Mouse (Mus musculus): ENCODE results near the gene C1qtnf6.

The C1qtnf6 gene

GRCm38 (mm10) chr15:78530671-78531450, at the start of gene C1qtnf6:
Gene C1qtnf6 (minus strand): TSS chr15:78531416.
- no peak for DNase-seq

GRCm38 (mm10) chr15:78576284-78576810, 45.1 kb upstream of the C1qtnf6 start:
- peak in 1 of 2 experiments; percentile 38 for DNase-seq

DNA sequence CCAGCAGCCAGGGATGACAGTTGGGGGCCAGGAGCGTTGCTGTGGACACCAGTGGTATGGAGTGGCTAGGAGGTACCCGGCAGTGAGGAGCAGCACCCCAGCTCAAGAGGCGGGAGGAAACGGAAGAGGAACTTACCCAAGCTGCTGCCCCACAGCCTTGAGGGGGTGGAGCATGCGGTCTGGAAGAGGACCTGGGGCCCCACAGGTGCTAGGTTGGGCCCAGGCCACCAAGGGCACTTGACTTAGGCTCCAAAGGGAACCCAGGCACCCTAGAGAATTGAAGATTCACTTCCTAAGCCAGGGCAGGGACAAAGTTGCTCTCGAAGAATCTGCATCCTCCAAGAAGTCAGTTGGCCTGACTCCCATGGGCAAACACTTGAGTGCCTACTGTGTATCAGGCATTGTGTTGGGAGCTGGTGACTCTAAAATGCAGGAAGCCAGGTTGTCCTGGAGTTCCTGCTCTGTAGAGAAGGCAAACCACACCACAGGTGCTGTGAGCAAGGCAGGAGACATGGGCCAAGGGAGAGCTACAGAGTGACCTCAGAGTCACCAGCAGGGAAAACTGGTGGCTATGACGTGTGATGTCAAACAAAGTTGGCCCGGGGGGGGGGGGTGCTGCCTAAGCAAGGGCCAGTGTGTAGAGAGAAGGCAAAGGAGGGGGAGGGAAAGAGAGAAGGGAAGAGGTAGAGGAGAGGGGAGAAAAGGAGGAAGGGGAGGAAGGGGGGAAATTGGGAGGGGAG, 41.6 kb upstream of the C1qtnf6 start, which contains the start of gene Rac2:
Gene Rac2, minus strand, starts transcription at position 126 of the 740 bp plus-strand sequence.
- DNase-seq = peak; percentile 82 to 88

DNA sequence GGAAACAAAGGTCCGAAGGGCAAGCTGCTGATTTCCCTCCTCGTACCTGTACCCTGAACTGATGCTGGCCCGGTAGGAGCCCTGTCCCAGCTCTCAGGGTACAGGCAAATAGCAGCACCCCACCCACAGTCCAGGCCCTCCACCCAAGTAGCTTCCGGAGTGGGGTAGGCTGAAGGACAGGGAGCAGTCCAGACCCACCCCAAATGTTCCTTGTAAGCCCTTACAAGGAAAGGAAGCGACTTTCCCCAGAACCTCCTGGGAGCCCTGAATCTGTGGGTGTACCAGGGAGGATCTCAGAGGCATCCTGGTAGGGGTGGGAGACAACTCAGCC, 41.0 kb upstream of the C1qtnf6 start:
- peak in 1 of 2 experiments; percentile 49 for DNase-seq

DNA sequence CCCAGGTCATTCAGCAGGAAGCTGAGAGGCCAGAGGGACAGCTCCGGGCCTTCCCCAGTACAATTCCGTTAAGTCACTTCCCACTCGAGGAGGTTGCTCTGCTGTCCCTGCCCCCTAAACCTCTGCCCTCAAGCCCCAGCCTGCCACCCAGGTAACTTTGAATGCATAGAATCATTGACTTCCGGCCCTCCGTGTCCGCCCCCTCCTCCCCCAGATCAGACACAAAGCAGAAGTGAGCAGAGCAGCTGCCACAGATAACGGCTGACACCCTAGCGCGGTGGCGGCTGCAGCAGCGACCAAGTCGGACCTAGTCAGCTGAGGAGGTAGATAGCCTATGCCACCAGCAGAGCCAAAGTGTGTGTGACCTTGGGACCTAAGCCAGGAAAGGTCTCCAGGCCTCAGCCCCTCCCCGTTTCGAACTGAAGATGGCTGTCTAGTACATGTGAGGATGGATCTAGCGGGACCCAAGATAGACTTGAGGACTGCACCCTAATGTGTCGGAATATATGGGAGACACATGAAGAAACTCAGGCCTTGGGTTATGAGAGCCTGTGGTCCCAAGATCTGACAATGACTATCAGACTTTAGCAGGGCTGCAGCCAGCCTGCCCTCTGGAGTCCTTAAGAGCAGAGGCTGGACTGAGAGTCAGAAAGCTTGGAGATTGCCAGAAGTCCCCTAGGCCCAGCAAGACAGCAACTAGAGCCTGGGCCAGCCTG, 40.5 kb upstream of the C1qtnf6 start:
- DNase-seq = peak; percentile 85 to 90

- DNase-seq = peak; percentile 49 to 76
Observed at GRCm38 (mm10) chr15:78570170-78570569, 39.0 kb upstream of the C1qtnf6 start.

DNA sequence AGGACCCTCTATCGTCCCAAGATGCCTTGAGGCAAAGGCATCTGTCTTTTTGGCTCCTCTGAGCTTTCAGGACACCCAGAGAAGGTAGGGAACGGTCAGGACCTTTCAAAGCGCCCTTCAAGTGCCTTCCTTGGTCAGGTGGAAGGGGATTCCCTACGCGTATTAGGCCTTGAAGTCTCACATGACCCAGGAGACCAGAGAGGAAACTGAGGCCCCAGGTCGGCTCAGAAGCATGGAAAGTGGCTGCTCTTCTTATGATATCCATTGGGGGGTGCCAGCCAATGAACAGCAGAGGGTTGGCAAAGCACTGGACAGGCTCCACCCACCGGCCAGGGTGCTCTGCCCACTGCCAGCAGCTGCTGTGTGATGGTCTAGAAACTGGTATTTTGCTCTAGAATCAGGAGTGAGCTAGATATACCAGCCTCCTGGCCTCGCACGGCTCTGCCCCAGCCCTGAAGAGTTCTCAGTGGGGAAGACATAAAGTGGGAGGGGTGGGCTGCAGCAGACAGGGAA, 36.4 kb upstream of the C1qtnf6 start:
- no peak for DNase-seq

DNA sequence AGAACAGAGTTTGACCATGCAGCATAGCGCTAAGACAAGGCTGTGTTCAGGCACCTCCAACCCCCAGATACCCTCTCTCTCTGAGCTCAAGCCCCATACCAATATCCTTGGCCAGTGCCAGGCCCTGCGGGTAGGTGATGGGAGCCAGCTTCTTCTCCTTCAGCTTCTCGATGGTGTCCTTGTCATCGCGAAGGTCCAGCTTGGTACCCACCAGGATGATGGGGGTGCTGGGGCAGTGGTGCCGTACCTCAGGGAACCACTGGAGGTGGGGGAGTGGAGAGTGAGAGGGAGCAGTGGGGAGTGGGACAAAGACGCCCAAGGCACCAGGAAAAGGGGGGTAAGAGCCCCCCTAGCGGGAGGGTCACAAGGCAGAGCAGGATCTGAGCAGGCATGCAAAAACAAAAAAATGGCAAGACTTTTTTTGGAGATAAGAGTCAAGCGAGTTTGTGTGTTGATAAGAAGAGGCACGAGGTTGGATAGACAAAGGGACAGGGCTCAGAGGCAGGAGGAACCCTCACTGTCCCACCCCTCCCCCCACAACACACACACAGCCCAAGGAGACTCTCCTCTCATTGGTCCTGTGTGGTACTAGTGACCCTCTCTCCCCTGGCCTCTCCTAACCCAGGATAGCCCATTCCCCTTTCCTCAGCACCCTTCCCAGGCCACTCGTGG, 33.7 kb upstream of the C1qtnf6 start:
- DNase-seq = peak in 1 of 2 experiments; percentile 51

GRCm38 (mm10) chr15:78563937-78564336, 32.7 kb upstream of the C1qtnf6 start:
- peak; percentile 74 to 82 for DNase-seq

DNA sequence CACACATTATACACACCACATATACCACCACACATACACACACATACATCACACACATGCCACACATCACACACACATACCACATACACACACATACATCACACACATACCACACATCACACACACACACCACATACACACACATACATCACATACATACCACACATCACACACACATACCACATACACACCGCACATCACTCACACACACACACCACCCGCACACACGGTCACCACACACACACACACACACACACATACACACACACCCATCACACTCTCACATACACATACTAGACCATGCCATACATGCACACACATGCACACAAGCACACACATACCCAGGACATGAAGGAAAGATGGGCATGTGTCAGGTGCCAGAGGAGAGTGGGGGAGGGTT, 32.1 kb upstream of the C1qtnf6 start:
- no peak for DNase-seq

DNA sequence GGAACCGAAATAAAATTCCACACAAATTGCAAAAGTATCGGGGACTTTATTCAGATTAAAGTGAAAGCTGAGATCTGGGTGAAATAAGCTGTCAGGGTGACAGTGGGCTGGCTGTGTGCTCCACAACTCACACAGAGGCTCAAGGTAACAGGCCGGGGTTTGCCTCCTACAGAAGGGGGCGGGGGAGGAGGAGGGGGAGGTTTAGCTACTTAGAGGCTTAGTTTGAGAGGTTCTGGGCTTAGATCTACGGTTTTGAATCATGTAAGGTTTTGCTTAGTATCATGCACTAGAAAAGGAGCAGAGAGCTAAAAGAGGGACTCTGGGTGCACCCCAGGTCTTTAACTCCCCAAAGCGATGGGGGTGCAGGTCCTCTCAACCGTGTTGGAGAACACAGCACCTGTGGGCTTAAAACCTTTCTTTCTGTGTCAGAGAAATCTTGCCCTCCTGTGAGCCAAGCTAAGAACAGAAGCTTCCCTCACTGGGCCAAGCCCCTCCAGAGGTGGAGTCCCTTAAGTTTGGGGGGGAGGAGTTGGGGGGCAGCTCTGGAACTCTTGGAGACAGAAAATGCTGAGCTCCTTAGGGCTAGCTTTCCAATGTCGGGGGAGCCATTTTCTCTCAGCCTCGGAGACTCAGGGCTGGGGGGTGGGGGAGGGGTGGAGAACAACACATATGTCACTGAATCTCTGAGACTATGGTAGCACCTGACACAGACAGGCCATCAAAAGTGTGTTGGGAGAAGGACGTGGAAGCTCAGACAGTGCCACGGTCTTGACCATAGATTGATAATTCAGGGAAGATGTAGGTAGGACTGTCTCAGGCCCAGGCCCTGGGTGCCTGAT, 28.1 kb upstream of the C1qtnf6 start:
- no peak for DNase-seq

DNA sequence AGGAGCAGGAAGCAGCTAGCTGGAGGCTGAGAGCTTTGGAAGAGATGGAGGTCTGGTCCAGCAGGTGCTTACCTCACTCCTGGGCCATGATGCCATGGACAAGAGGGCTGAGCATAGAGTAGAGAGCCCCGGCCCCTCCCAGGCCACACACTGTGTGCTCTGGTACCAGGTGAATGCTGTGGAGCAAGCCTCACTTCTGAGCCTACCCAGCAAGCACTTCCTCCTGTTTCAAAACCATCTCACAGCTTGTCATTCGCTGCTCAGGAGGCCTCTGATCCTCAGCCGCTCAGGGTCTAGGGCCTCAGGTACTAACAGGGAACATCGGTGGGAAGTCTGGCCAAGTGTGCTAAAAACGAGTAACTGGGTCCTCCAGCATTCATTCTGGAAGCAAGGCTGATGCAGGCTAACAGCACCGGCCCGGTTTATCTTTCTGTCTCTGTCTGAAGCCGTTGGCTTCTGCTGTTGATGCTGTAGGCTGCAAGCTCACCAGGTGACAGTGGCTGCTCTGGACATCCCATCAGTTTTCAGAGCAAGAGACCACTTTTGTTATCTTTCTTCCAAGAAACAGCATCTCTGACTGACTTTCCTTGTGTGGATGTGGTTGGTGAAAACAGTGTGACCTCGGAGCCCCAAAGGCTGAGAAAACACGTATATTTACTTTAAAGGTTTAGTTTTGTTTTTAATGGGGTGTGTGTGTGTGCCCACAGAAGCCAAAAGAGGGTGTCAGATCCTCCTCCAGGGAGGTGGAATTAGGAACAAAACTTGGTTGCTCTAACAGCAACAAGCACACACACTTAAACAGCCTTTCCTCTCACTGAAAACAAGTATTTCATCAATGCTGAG, 26.7 kb upstream of the C1qtnf6 start:
- DNase-seq = no peak

GRCm38 (mm10) chr15:78554545-78555313, 23.5 kb upstream of the C1qtnf6 start:
- no peak for DNase-seq

GRCm38 (mm10) chr15:78549189-78549734, 18.0 kb upstream of the C1qtnf6 start:
- DNase-seq = no peak

- no peak for DNase-seq
Observed at GRCm38 (mm10) chr15:78548711-78549110, 17.5 kb upstream of the C1qtnf6 start.

DNA sequence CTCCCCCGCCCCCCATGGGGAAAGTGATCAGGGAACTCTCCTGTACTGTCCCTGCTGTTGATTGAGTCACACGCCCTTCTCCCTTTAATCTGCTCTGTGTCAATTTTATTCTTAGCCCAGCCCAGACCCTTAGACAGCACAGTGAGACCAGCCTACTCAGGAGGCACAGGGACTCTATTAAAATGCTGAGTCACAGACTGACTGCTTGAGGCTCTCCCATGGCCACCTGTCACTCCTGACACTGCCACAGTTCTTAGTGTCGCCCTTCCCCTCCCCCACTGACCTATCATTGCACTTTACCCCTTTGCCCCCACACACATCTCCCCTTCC, 17.1 kb upstream of the C1qtnf6 start:
- no peak for DNase-seq

GRCm38 (mm10) chr15:78547415-78548335, 16.5 kb upstream of the C1qtnf6 start:
- DNase-seq = peak; percentile 43 to 52

DNA sequence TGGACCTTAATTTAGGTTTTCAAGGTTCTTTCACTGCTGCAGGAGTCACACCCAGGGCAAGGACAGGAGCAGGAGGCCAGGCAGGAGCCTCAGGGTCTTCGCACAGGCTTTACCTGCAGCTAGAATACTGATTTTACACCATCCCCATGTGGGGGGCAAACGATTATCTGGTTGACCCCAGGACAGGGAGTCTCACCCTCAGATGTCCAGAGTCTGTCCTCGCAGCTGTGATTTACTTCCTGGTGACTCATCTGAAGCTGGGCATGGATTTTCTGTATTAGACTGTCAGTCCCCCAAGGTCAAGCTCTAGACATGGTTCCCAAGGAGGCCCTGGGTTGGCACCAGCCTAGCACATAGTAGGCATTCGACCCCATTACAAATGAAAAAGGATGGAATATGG, 14.8 kb upstream of the C1qtnf6 start:
- DNase-seq = no peak
